Mouse (Mus musculus) skeletal muscle tissue, adult 2 months (tissue): ENCODE data around the gene Fgd3.

ENCODE experiments used
- DNase-seq: peaks from one replicate; pipeline ENCODE4 v3.0.0-alpha.2; 2012; ENCODE audit warnings: low read depth, low spot score

Fgd3 gene

GRCm38 (mm10) chr13:49216808-49217561 lies 103.1 kb downstream of the Fgd3 start:
- peak; percentile 63 for DNase-seq

- DNase-seq: no peak
These were observed 103.9 kb downstream of the Fgd3 start for GRCm38 (mm10) chr13:49216220-49216552.

- DNase-seq: peak; percentile 98
These were observed 104.4 kb downstream of the Fgd3 start, which contains the start of gene Card19 for GRCm38 (mm10) chr13:49215504-49216219. Gene Card19 (minus strand): TSS chr13:49216037.

GRCm38 (mm10) chr13:49215128-49215503 lies 105.0 kb downstream of the Fgd3 start:
- DNase-seq: no peak

- no peak for DNase-seq
These were observed 105.7 kb downstream of the Fgd3 start for GRCm38 (mm10) chr13:49214454-49214853.

GRCm38 (mm10) chr13:49213531-49213932 lies 106.6 kb downstream of the Fgd3 start:
- DNase-seq: peak; percentile 63

- DNase-seq: no peak
These were observed 107.2 kb downstream of the Fgd3 start for GRCm38 (mm10) chr13:49212711-49213500.
